Mouse (Mus musculus): Measurements from ENCODE around the gene Ankrd44.

- TF ChIP-seq CTCF (IDR thresholded peaks at IDR 0.05; ENCODE audit: low read depth, low read length) (no peak), EP300 (IDR thresholded peaks at IDR 0.05; ENCODE audit: insufficient read depth, low read depth, low read length) (no peak)
Observed at GRCm38 (mm10) chr1:54855970-54856369, 70.2 kb downstream of the Ankrd44 start.

Measured in ES-Bruce4 (cell line).